Mouse (Mus musculus): ENCODE results near the gene Cd2bp2.
A peak's percentile ranks its signal among the peaks of the same experiment; 100 is the strongest.
"Not testable (repeated sequence)": the region's sequence is repeated elsewhere in the genome, so short reads cannot be mapped to it uniquely, and the experiment has no call there.

The Cd2bp2 gene

DNA sequence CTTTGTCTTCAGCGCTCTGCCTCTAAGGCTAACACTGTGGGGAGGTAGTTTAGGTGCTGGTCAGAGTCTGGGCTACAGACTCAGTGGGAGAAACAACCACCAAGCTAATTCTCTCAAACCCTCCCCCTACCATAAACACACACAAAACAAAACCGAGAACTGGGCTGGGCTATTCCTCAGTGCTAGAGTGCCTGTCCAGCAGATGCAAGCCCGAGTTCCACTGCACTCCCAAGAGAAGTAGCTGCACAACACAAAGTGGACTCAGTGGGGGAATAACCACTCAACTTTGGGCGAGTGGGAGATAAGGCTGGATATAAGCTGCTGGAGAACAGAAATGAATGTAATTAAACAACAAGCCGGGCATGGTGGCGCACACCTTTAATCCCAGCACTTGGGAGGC is 5.2 kb downstream of the Cd2bp2 start:
- no peak for DNase-seq (ENCODE audit: low spot score)

GRCm38 (mm10) chr7:127188305-127189276 is 7.3 kb downstream of the Cd2bp2 start:
- DNase-seq (ENCODE audit: low spot score): no peak

DNA sequence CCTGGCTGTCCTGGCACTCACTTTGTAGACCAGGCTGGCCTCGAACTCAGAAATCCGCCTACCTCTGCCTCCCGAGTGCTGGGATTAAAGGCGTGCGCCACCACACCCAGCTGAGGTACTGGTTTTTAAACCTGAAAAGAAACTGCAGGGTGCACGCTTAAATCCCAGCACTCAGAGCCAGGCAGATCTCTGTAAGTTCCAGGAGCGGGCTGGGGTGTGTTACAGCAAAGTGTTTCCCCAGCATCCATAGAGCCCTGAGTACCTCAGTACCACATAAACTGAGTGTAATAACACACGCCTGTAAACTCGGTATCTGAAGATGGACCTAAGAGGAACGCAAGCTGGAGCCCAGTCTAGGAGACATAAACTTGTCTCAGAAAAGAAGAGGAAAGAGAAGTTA is 8.5 kb downstream of the Cd2bp2 start:
- no peak for DNase-seq (ENCODE audit: low spot score)

- DNase-seq (ENCODE audit: low spot score): peak; percentile 39
Measured at GRCm38 (mm10) chr7:127185601-127186000, 10.2 kb downstream of the Cd2bp2 start.

- no peak for DNase-seq (ENCODE audit: low spot score)
Measured at GRCm38 (mm10) chr7:127184720-127185119, 11.1 kb downstream of the Cd2bp2 start.

DNA sequence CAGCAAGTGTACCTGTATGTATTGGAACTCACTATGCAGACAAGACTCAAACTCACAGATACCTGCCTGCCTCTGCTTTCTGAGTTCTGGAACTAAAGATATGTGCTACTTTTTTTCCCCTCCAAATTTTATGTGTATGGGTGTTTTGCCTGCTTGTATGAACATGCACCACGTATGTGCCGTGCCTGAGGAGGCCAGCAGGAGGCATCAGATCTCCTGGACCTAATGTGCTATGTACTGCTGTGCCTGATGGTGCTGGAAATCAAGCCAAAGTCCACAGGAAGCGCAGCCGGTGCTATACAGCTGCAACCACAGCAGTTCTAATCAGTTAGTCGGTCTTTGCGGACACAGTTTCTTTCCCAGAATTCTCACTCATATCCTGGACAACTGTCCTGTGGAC is 12.0 kb downstream of the Cd2bp2 start:
- DNase-seq (ENCODE audit: low spot score): peak; percentile 37

GRCm38 (mm10) chr7:127183345-127183744 is 12.5 kb downstream of the Cd2bp2 start:
- DNase-seq (ENCODE audit: low spot score): no peak

DNA sequence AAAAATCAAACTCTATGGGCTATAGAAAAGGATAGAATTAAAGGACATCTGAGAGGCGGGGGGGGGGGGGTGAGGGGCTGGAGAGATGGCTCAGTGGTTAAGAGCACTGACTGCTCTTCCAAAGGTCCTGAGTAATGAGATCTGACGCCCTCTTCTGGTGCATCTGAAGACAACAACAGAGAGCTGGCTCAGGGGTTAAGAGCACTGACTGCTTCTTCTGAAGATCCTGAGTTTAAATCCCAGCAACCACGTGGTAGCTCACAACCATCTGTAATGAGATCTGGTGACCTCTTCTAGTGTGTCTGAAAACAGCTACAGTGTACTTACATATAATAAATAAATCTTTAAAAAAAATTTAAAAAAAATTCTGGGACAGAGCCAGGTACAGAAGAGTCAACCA is 14.1 kb downstream of the Cd2bp2 start:
- not testable (repeated sequence) for DNase-seq (ENCODE audit: low spot score)

- DNase-seq (ENCODE audit: low spot score): no peak
Measured at GRCm38 (mm10) chr7:127180783-127181182, 15.1 kb downstream of the Cd2bp2 start.

- no peak for DNase-seq (ENCODE audit: low spot score)
Measured at GRCm38 (mm10) chr7:127176937-127177336, 18.9 kb downstream of the Cd2bp2 start.

DNA sequence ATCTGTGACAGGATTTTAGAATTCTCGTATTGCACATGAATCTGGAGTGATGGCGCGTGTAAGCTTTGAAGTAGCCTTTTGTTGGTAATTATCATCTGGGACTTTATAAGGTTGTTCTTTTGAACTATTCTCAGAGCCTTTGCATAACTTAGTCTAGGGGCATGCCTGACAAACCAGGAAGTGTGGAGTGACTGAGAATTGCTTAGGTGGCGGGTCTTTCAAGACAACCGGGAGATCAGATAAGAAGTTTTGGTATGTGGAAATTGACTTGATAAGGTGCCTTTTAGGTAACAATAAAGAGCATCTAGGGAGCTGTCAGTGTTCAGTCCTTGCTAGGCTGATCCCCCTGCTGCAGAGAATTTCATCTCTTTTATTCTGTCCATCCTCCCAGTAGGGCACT is 29.3 kb downstream of the Cd2bp2 start:
- no peak for DNase-seq (ENCODE audit: low spot score)

DNA sequence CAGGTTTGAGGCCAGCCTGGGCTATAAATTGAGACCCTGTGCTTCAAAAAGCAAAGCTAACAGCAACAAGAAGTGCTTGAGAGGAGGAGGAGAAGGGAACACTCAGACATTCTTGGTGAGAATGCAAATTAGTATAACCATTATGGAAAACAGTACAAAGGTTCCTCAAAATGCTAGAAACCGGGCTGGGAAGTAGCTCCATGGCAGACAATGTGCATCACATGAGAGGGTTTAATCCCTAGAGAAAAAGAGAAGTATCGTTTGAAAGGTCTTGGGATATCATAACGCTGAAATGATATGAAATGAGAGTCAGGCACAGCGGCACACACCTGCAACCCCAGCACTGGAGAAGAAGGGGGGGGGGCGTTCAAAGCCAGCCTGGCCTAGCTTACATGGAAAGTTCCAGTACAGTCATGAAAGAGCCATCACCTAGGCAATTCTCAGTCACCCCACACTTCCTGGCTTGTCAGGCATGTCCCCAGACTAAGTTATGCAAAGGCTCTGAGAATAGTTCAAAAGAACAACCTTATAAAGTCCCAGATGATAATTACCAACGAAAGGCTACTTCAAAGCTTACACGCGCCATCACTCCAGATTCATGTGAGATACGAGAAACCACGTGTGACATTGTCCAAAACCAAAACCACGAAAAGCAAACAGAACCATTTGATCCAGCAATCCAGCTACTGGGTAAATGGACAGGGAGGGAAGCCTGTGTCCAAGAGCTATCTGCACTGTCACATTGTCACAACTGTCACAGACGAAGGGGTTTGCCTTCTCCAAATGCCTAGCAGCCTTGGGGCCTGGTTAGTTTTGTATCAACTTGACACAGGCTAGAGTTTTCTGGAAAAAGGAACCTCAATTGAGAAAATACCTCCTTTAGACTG is 30.0 kb downstream of the Cd2bp2 start:
- DNase-seq (ENCODE audit: low spot score): no peak

GRCm38 (mm10) chr7:127164002-127164401 is 31.8 kb downstream of the Cd2bp2 start:
- no peak for DNase-seq (ENCODE audit: low spot score)

- DNase-seq (ENCODE audit: low spot score): no peak
Measured at GRCm38 (mm10) chr7:127162546-127162945, 33.3 kb downstream of the Cd2bp2 start.

- no peak for DNase-seq (ENCODE audit: low spot score)
Measured at GRCm38 (mm10) chr7:127157548-127157947, 38.3 kb downstream of the Cd2bp2 start.

DNA sequence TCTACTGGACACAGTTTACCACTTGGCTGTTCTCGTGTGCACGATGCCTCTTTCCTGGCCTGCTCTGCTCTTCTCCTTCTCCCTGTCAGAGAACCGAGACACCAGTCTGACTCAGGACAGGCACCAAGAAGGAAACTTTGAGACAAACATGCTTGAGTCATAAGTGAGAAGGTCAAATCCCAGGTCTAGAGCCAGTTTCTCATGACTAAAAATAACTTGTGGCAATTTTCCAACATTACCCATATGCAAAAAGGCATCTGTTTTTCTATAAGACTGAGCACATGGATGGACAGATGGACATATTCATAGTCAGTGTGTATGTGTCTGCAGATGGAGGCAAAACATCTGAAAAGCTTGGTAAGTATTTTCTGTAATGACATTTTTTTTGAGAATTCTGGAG is 42.4 kb downstream of the Cd2bp2 start:
- no peak for DNase-seq (ENCODE audit: low spot score)

GRCm38 (mm10) chr7:127152464-127152863 is 43.4 kb downstream of the Cd2bp2 start:
- DNase-seq (ENCODE audit: low spot score): no peak

DNA sequence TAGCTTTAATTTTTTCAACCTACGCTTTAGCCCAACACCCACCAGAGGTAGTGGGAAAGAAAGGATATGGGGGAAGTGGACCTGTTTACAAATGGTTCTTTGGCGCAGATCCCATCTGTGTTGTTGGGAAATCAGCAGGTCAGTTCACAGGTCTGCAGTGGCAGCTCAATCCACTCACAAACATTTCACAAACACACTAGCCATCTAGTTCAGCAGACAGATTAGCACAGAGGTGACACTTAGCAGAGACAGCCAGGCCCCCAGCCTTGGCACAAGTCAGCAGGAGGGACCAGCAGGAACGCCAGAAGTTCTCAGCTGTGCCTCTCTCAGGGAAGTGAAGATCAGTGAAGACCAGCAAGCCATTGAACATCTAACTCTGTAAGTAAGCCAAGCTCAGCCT is 47.9 kb downstream of the Cd2bp2 start:
- DNase-seq (ENCODE audit: low spot score): no peak

- DNase-seq (ENCODE audit: low spot score): no peak
Measured at GRCm38 (mm10) chr7:127146267-127146603, 49.6 kb downstream of the Cd2bp2 start.

DNA sequence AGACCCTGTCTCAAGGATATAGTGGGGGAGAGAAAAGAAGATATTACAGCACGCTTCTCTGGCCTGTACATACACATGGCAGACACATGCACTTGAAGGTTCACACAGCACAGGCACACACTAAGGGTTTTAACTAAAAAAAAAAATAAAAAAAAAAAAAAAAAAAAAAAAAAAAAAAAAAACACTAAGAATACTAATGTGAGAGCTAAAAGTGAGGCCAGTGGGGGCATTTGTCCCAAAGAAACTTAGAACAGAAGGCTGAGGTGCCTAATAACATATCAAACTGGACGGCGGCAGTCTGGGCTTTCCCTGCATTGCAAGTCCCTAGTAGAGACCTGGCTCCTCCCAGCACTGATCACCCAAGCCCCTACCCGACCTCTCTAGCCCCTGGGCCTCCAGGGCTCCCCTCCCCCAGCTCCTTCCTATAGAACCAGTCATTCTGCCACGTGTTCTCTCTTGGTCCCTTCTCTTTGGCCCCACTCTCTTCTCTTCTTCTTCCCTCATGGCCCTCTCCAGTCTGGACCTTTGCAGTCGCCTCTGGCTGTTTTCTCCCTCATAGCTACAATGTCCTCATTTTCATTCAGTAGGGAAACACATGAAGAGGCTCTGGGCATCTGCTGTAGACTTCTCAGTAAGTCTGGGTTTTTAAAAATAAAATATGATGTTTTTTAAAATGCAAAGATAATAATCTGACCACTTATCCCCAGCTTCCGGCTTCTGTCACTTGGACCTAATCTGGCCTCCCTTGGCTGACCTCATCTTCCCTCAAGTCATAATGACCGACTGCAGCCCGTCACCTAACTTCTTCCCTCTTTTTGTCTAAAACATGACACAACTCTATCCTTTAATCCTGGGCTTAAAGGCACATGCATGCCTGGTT is 50.2 kb downstream of the Cd2bp2 start:
- peak; percentile 48 for DNase-seq (ENCODE audit: low spot score)

GRCm38 (mm10) chr7:127144412-127144811 is 51.4 kb downstream of the Cd2bp2 start:
- no peak for DNase-seq (ENCODE audit: low spot score)

DNA sequence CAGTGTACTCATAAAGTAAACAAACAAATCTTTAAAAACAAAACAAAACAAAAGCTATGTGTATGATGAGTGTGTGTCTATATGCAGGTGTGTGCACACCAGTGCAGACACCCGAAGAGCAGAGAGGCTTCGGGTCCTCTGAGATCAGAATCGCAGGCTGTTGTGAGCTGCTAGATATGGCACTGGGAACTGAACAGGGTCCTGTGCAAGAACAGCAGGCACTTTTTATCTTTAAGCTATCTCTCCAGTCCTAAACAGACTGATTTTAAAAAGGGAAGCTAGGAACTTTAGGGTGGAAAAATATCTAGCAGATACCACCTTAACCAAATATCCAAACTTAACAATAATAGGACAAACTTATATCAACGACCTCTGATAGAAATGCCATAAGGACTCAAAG is 53.2 kb downstream of the Cd2bp2 start:
- no peak for DNase-seq (ENCODE audit: low spot score)
